Comparison of ENCODE assay signal across 24 mouse cellular contexts in genomic region chr7:95919932-95920331, GRCm38 (mm10).
"Had no signal": no experiment of that assay in that cellular context is flagged by ENCODE, and none has a peak within 500 bp of the region (broad histone marks: within the 10 kb centered on the region; RNA-seq: fewer than 3 reads in every experiment).

No protein-coding gene starts in this region.

- H3K4me2 ChIP-seq: heart, embryonic 12.5 days; hindbrain, embryonic 14.5 days; intestine, embryonic 15.5 days; limb, embryonic 13.5 days; limb, embryonic 15.5 days had no signal

- H3K27me3 ChIP-seq: heart, embryonic 12.5 days; intestine, embryonic 15.5 days; limb, embryonic 13.5 days; limb, embryonic 15.5 days had no signal

- ATAC-seq: forebrain, embryonic 16.5 days; inflammation-experienced regulatory T-cells, adult 6 months; intestine, embryonic 15.5 days; intestine, postnatal 0 days had no signal

- H3K36me3 ChIP-seq: heart, embryonic 10.5 days; heart, embryonic 12.5 days; hindbrain, embryonic 10.5 days; intestine, embryonic 15.5 days; limb, embryonic 13.5 days; limb, embryonic 15.5 days had no signal

- H3K27ac ChIP-seq: gastrocnemius, adult 2 months; heart, embryonic 10.5 days; hindbrain, embryonic 10.5 days; hindbrain, embryonic 14.5 days; intestine, embryonic 15.5 days; layer of hippocampus, adult 2 months; left cerebral cortex, adult 2 months; limb, embryonic 13.5 days; limb, embryonic 15.5 days had no signal

- H3K9ac ChIP-seq: heart, embryonic 12.5 days; hindbrain, embryonic 14.5 days; intestine, embryonic 15.5 days; limb, embryonic 13.5 days; limb, embryonic 15.5 days had no signal

- H3K4me1 ChIP-seq: heart, embryonic 10.5 days; heart, embryonic 12.5 days; intestine, embryonic 15.5 days; limb, embryonic 13.5 days; limb, embryonic 15.5 days had no signal

- H3K9me3 ChIP-seq: heart, embryonic 10.5 days; heart, embryonic 12.5 days; hindbrain, embryonic 10.5 days; intestine, embryonic 15.5 days; limb, embryonic 13.5 days; limb, embryonic 15.5 days had no signal

- H3K4me3 ChIP-seq: gastrocnemius, adult 2 months; heart, embryonic 10.5 days; heart, embryonic 12.5 days; hindbrain, embryonic 10.5 days; intestine, embryonic 15.5 days; layer of hippocampus, adult 2 months; left cerebral cortex, adult 2 months; limb, embryonic 13.5 days; limb, embryonic 15.5 days had no signal

- DNase-seq: gastrocnemius, adult 2 months; gastrocnemius, postnatal 10 days; gastrocnemius, postnatal 25 days; heart, adult 18-20 months; heart, postnatal 10 days; heart, postnatal 4 days; kidney, adult 18-20 months; kidney, adult 8-10 months; kidney, postnatal 10 days; kidney, postnatal 25 days; kidney, postnatal 4 days; left cerebral cortex, postnatal 4 days had no signal
